Mouse (Mus musculus) testis, adult 2 months (tissue): ENCODE measurements at regions not wholly inside any gene's neighbourhood (a gene's known extent, or its start where the extent isn't known, plus 50 kb on each side); places are given as distances from the start of the nearest gene placed in this dataset.

Experiments
- CTCF ChIP-seq: fragments of 200-500 bp; IDR thresholded peaks from 2 replicates; pipeline ENCODE4 v1.5.1; 2012; ENCODE audit warnings: low read depth, mild to moderate bottlenecking, inconsistent platforms, low read length, moderate library complexity; ENCODE audit not compliant: control insufficient read depth, insufficient read depth, insufficient replicate concordance
- POLR2A ChIP-seq: fragments of 200-500 bp; IDR thresholded peaks from 2 replicates; pipeline ENCODE4 v1.6.1; 2012; ENCODE audit warnings: low read depth, mild to moderate bottlenecking, inconsistent platforms, low read length, moderate library complexity; ENCODE audit not compliant: control insufficient read depth

- no peak for TF ChIP-seq POLR2A
- no peak for TF ChIP-seq CTCF
These were observed 134.5 kb downstream of the Dicer1 start for GRCm38 (mm10) chr12:104617111-104617725.
